Mouse (Mus musculus) adrenal gland, adult (tissue): ENCODE results near the gene Myocos.

Experiments
- DNase-seq, 2 experiments: peaks; one replicate each; pipeline ENCODE4 v3.0.0; 2022 to 2023; ENCODE audit warnings: low spot score in 1 of 2; ENCODE audit not compliant: inconsistent age in 2 of 2

Gene Myocos

GRCm38 (mm10) chr1:162620487-162620886, 37.5 kb downstream of the Myocos start:
- no peak for DNase-seq

GRCm38 (mm10) chr1:162615511-162615910, 42.5 kb downstream of the Myocos start:
- no peak for DNase-seq

DNA sequence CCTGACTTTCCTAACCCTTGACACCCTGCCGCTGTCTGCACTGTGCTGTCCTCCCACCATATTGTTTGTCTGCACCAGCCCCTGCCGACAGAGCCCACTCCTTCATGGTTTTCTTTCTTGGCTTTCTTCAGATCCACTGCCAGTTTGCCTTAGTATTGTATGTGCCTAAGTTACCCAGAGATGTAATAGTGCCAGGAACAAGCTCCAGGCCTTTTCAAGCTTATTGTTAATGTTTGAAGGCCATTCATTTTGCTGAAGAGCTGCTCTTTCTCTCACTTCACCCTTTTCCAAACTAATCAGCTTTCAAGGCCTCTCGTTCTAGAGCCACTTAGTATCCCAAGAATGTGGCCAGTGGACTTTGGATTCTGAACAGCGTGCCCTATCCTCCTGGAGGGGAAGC, 46.8 kb downstream of the Myocos start:
- no peak for DNase-seq

- DNase-seq, result no peak
Observed at GRCm38 (mm10) chr1:162609633-162610250, 48.3 kb downstream of the Myocos start.

DNA sequence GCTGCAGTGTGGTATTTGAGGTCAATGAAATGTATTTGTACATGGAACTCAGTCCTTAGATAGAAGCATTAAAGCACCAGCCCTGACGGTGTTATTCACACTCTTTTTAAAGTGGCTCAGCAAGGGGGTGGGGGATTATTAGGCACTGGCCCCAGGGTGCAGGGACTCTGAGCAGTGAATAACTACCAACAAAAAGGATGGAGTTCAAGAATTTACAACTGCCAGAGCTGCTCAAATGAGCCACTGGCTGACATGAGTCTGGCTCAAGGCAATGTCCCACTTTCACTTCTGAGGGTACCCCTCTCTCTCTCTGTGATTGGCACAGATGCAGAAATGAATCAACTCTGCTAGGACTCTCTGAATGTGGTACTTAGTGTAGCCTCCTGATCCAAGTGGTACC, 49.9 kb downstream of the Myocos start:
- DNase-seq, result no peak

- DNase-seq, result no peak
Observed at GRCm38 (mm10) chr1:162601288-162601687, 56.7 kb downstream of the Myocos start.

GRCm38 (mm10) chr1:162599617-162600016, 58.4 kb downstream of the Myocos start:
- DNase-seq, result no peak

DNA sequence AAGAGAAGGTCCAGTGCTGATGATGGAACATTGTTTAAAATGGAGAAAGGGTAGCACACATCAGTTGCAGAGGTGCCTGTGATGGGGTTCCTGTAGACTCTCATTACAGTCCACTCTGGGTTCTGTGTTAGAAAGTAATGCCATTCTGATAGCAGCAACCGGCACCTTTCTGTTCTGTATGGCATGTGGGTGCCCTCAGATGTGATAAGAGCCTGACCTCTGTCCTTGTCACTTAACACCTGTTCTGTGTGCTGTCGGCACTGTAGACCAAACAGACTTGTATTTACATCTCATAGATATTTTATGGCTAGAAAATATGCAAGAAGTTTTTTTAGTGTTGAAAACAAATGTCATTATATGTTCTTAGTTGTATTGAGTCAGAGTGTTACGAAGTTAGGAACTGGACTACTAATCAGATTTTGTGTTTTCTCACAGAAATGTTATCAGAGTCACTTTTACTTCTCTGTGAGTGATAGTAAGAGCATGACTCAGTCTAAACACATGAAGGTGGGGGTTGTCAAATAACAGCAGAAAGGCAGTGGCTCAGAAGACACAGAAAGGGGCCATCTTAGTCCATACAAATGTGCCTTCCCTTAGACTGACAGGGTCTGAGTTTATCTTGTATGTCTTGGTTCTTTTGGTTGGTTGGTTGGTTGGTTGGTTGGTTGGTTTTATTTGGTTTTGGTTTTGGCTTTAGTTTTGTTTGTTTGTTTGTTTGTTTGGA, 60.5 kb downstream of the Myocos start:
- no peak for DNase-seq
